Mouse (Mus musculus) embryonic facial prominence, embryonic 13.5 days (tissue): ENCODE results near the gene Ghr. TPM values are rescaled to one million over a fixed set of nuclear protein-coding genes. Genes with fewer than 3 reads are reported as not detected.

Experiments
- ATAC-seq: fragments of 200-750 bp; cut with Nextera tagmentation; 2 replicates; pipeline ENCODE4 v1.8.0; 2017; ENCODE audit warnings: low read depth; ENCODE audit not compliant: insufficient number of reproducible peaks, insufficient read depth, low FRiP score, low TSS enrichment
- H3K27ac ChIP-seq: fragments of 300-500 bp; sonication (generic); 2 replicates; pipeline ENCODE4 v1.5.1; 2015; ENCODE audit warnings: moderate library complexity, mild to moderate bottlenecking, inconsistent platforms
- H3K27me3 ChIP-seq: fragments of 300-500 bp; sonication (generic); 2 replicates; pipeline ENCODE4 v1.6.1; 2015; ENCODE audit warnings: mild to moderate bottlenecking, inconsistent platforms
- H3K36me3 ChIP-seq: fragments of 300-500 bp; sonication (generic); 2 replicates; pipeline ENCODE4 v1.6.1; 2015; ENCODE audit warnings: mild to moderate bottlenecking, inconsistent platforms
- H3K4me1 ChIP-seq: fragments of 300-500 bp; sonication (generic); 2 replicates; pipeline ENCODE4 v1.6.1; 2015; ENCODE audit warnings: inconsistent platforms
- H3K4me2 ChIP-seq: fragments of 300-500 bp; sonication (generic); 2 replicates; pipeline ENCODE4 v1.6.1; 2015; ENCODE audit warnings: moderate library complexity, mild to moderate bottlenecking, inconsistent platforms
- H3K4me3 ChIP-seq: fragments of 300-500 bp; sonication (generic); 2 replicates; pipeline ENCODE4 v1.5.1; 2015; ENCODE audit warnings: mild to moderate bottlenecking, inconsistent platforms
- H3K9ac ChIP-seq: fragments of 300-500 bp; sonication (generic); 2 replicates; pipeline ENCODE4 v1.6.1; 2015; ENCODE audit warnings: mild to moderate bottlenecking, inconsistent platforms
- H3K9me3 ChIP-seq: fragments of 300-500 bp; sonication (generic); 2 replicates; pipeline ENCODE4 v1.6.1; 2016; ENCODE audit warnings: inconsistent platforms
- WGBS: fragments of 180-500 bp; shearing (Covaris S2); methylation state at CpG from one replicate; pipeline ENCODE4 v1.1.7; 2015; ENCODE audit warnings: mixed read lengths; 5-methylcytosine and 5-hydroxymethylcytosine counted together
- polyA plus RNA-seq: library from polyadenylated mRNA; unstranded; fragments of >200 nt; fragmentation: Nextera tagmentation; extraction: Ambion mirVana; gene quantifications from 2 replicates; pipeline ENCODE4 v1.2.1, GENCODE M21; 2015

The Ghr gene
- polyA plus RNA-seq, 1 experiment from 2014 or later = 49.1 TPM

DNA sequence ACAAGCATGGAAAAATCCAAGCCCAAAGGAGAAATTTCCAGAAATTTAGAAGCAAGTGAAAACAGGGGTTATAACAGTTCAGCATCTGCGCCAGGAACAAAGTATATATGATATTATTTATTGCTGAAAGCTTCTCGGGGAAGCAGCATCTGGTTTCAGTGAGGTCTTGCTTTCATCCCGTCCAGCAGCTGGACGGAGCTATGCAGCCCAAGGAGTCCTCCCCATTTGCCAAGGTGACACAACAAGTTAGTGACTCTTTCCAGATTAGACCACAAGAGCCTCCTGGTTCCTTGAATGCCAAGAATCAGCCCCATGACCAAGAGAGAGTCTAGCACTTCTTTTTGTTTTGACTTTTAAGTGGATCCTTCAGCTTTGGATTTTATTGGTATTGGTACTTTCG is 96.6 kb downstream of the Ghr start:
- Histone ChIP-seq H3K4me2 (no peak overlapping the region), H3K27me3 (no peaks in the 10 kb centered on the region), H3K27ac (no peak overlapping the region), H3K9ac (no peak overlapping the region), H3K9me3 (no peaks in the 10 kb centered on the region), H3K4me3 (no peak overlapping the region), H3K4me1 (no peaks in the 10 kb centered on the region), H3K36me3 (no peaks in the 10 kb centered on the region)
- WGBS = 59% methylated on average over 5 of the region's 5 CpGs
- ATAC-seq = no peak

DNA sequence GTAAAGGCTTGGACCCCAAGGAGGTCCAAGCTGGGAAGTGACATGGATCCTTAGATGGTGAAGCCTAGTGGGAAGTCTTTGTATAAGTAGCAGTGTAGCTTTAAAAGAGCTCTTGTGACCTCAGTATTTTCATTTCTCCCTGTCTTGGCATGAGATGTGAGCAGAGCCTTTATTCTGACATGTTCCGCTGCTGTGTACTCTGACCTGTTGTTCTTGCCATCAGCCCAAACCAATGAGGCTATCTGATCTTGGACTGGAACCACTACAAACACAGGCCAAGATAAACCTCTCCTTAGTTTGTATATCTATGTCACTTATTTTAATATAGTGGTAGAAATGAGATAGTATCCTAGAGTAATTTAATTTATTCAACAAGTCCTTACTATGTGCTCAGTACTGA is 97.9 kb downstream of the Ghr start:
- H3K27ac ChIP-seq = no peak overlapping the region
- no peak overlapping the region for H3K9ac ChIP-seq
- H3K4me1 ChIP-seq = no peaks in the 10 kb centered on the region
- no peaks in the 10 kb centered on the region for H3K36me3 ChIP-seq
- H3K9me3 ChIP-seq = no peaks in the 10 kb centered on the region
- WGBS = 97% methylated on average over 1 of the region's 1 CpGs
- H3K4me3 ChIP-seq = no peak overlapping the region
- ATAC-seq = no peak
- no peak overlapping the region for H3K4me2 ChIP-seq
- no peaks in the 10 kb centered on the region for H3K27me3 ChIP-seq

DNA sequence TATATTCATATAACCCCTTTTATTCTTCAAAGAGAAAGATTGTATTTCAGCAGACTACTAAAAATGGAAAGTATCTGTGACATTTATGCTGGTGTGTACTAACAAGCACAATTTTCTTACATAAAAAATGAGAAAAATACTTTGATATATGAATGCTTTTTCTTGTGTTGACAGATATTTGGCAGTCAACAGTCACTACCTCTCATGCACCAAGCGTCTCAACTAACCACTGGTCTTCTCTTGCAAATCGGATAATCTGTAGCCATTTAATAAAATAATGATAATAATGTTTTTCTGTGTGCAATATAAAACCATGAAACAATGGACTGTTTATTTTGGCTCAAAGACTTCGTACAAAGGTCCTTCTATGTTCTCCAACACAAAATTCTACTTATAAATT is 99.8 kb downstream of the Ghr start:
- H3K36me3 ChIP-seq = no peaks in the 10 kb centered on the region
- WGBS = 64% methylated on average over 3 of the region's 3 CpGs
- no peak overlapping the region for H3K4me3 ChIP-seq
- no peak for ATAC-seq
- no peaks in the 10 kb centered on the region for H3K27me3 ChIP-seq
- no peak overlapping the region for H3K9ac ChIP-seq
- H3K4me2 ChIP-seq = no peak overlapping the region
- H3K9me3 ChIP-seq = no peaks in the 10 kb centered on the region
- no peak overlapping the region for H3K27ac ChIP-seq
- no peaks in the 10 kb centered on the region for H3K4me1 ChIP-seq

DNA sequence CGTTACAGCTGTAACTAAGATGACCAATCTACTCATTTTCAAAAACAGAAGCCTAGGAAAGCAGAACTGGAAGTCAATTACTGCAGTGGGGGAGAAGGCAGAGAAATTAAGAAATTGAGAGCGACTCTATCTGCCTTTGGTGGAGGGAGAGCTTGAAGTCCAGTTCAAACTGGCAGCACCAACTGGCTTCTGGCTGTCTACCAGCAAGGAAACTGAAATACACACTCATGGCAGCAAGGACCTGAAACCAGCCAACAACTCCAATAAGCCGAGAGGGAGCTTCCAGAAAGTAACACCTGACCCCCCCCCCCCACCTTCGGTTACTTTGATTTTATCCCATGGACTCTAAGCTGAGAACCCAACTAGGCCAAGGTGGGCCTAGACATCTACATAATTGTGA is 114.1 kb downstream of the Ghr start:
- no peak overlapping the region for H3K4me3 ChIP-seq
- no peak overlapping the region for H3K27ac ChIP-seq
- H3K27me3 ChIP-seq = no peaks in the 10 kb centered on the region
- no peaks in the 10 kb centered on the region for H3K4me1 ChIP-seq
- H3K9me3 ChIP-seq = no peaks in the 10 kb centered on the region
- ATAC-seq = no peak
- 82% methylated on average over 4 of the region's 4 CpGs for WGBS
- no peaks in the 10 kb centered on the region for H3K36me3 ChIP-seq
- no peak overlapping the region for H3K4me2 ChIP-seq
- no peak overlapping the region for H3K9ac ChIP-seq

DNA sequence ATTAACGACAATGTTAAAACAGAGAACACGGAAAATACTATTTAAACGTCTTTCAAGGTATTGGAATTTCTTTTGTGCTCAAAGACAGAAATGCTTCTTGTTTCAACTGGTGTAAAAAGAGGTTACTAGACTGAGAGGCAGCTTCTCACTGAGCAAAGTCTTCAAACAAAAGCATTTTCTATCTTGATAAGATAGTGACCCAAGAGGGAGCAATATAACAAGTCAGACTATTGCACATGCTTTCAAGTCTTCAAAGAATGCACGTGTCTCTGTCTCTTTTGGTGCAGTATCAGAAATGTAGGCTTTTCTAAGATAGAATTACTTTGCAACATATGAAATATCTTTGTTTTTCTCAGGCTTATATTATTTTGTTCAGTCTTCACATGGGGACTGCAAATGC is 116.7 kb downstream of the Ghr start:
- no peaks in the 10 kb centered on the region for H3K9me3 ChIP-seq

DNA sequence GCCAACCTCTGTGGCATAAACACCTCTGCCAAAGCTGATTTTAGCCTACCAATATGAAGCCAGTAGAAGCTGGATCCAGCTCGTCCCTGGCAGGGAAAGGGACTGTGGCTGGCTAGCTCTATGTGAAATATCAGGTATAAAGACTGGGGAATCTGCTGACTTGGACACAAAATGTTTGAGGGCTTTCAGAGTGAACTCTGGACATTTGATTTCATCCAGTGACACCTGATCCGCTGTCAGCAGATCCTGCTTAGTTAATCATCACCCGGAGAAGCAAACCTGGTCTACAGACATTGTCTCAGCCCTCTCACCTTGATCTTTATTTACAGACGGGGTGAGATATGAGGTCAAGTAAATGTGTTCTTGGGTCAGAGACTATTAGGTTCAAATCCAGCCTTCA is 118.5 kb downstream of the Ghr start:
- WGBS = 70% methylated on average over 4 of the region's 4 CpGs
- Histone ChIP-seq H3K4me1 (no peaks in the 10 kb centered on the region), H3K9me3 (no peaks in the 10 kb centered on the region), H3K36me3 (no peaks in the 10 kb centered on the region), H3K9ac (no peak overlapping the region), H3K4me2 (no peak overlapping the region), H3K27me3 (no peaks in the 10 kb centered on the region), H3K4me3 (no peak overlapping the region), H3K27ac (no peak overlapping the region)
- no peak for ATAC-seq

More for the DNA sequence above, 116.7 kb downstream of the Ghr start:
- no peaks in the 10 kb centered on the region for H3K4me1 ChIP-seq
- no peaks in the 10 kb centered on the region for H3K27me3 ChIP-seq
- H3K27ac ChIP-seq = no peak overlapping the region
- H3K9ac ChIP-seq = no peak overlapping the region
- no peak for ATAC-seq
- no peak overlapping the region for H3K4me2 ChIP-seq
- no peak overlapping the region for H3K4me3 ChIP-seq
- no peaks in the 10 kb centered on the region for H3K36me3 ChIP-seq
- WGBS = 86% methylated on average over 4 of the region's 4 CpGs

DNA sequence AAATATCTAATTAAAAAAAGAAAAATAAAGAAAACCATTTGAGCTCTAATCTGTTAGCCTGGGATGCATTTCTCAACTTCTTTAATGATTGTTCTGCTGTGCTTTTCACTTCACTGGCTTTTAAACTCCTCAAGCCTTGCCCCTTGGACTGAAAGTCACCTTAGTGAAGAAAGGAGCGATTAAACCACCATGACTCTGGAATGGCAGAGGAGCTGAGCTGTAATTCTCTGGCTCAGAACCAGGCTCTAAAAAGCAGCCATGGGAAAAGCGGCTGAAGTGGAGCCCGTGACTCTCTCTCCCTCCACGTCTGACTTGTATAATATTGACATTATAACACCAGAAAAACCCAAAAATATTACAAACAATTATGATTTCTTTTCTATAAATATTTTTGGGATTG is 126.7 kb downstream of the Ghr start:
- no peak overlapping the region for H3K4me3 ChIP-seq
- no peak overlapping the region for H3K27ac ChIP-seq
- no peaks in the 10 kb centered on the region for H3K36me3 ChIP-seq
- no peaks in the 10 kb centered on the region for H3K27me3 ChIP-seq
- no peak overlapping the region for H3K4me2 ChIP-seq
- H3K4me1 ChIP-seq = no peaks in the 10 kb centered on the region
- H3K9me3 ChIP-seq = no peaks in the 10 kb centered on the region
- no peak overlapping the region for H3K9ac ChIP-seq
- WGBS = 76% methylated on average over 4 of the region's 4 CpGs
- ATAC-seq = no peak

DNA sequence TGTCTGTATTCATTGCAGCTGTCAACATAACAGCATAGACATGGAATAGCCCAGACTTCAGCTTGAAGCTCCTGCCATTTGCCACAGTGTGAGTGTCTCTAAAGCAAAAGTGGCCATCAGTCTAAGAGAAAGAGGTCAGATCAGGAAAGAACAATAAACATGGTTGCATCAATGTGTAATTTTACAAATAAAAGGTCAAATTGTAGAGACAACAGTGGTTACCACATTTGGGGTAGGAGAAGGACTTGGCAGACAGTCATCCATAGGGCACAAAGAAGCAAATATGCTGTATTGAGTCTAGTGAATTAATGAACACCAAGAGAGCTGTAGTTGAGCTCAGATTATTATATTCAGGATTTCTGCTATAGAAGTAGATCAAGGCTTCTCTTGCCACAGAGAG is 127.7 kb downstream of the Ghr start:
- H3K9ac ChIP-seq = no peak overlapping the region
- no peaks in the 10 kb centered on the region for H3K4me1 ChIP-seq
- H3K9me3 ChIP-seq = no peaks in the 10 kb centered on the region
- no peak overlapping the region for H3K4me3 ChIP-seq
- no peaks in the 10 kb centered on the region for H3K27me3 ChIP-seq
- H3K4me2 ChIP-seq = no peak overlapping the region
- H3K36me3 ChIP-seq = no peaks in the 10 kb centered on the region
- no peak for ATAC-seq
- H3K27ac ChIP-seq = no peak overlapping the region

DNA sequence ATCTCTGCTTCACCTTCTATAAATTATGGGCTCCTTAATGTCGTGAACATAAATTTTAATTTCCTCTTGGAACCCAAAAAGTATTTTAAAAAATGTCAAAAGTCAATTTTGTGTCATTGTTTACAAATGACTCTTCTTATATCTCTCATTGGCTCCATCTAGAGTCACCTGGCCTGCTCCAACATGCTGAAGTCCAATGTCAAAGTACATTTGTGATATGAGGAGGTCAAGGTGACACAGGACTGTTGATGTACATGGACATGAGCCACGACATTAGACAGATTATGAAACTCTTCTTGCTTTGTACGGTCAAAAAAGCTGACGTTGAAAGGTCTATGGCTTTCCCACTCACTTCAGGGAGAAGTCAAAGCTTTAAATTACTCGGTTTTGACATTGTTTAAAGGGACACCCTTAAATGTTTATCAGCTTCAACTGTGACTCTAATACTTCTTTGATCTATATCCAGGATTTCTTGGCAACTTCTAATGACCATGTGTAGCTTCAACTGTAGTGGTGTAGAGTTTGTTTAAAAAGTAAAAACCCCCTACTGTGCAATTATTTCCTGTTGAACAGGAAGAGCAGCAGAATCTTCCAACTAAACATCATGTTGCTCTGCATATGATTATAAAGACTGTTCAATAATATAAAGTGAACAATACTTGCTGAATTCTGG is 131.1 kb downstream of the Ghr start:
- 74% methylated on average over 5 of the region's 5 CpGs for WGBS
- H3K27ac ChIP-seq = no peak overlapping the region

DNA sequence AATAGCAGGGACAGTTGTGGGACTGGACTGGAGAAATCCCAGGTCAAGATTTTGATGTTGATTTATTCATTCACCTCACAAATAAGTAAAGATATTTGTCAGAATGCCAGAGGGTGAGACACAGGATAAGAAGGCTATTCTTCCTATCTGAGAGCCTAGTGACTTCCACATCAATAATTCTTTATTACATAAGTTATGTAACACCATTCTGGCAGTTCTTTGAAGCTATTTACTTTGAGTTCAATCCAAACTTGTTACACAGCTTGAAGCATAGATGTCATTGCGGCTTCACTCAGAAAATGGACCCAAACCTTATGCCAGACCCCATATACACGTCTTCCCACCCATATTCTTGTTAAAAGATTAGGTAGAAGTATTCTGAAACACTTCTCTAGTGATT is 133.7 kb downstream of the Ghr start:
- Histone ChIP-seq H3K4me3 (no peak overlapping the region), H3K36me3 (no peaks in the 10 kb centered on the region), H3K27me3 (no peaks in the 10 kb centered on the region), H3K9ac (no peak overlapping the region), H3K27ac (no peak overlapping the region), H3K4me2 (no peak overlapping the region), H3K9me3 (no peaks in the 10 kb centered on the region), H3K4me1 (no peaks in the 10 kb centered on the region; the same call in 1 of the 2 replicates)
- WGBS = 68% methylated on average over 2 of the region's 2 CpGs
- no peak for ATAC-seq

More for the DNA sequence above, 131.1 kb downstream of the Ghr start:
- Histone ChIP-seq H3K9me3 (no peaks in the 10 kb centered on the region), H3K4me3 (no peak overlapping the region), H3K9ac (no peak overlapping the region), H3K36me3 (no peaks in the 10 kb centered on the region), H3K4me2 (no peak overlapping the region), H3K27me3 (no peaks in the 10 kb centered on the region), H3K4me1 (no peaks in the 10 kb centered on the region)
- ATAC-seq = no peak

DNA sequence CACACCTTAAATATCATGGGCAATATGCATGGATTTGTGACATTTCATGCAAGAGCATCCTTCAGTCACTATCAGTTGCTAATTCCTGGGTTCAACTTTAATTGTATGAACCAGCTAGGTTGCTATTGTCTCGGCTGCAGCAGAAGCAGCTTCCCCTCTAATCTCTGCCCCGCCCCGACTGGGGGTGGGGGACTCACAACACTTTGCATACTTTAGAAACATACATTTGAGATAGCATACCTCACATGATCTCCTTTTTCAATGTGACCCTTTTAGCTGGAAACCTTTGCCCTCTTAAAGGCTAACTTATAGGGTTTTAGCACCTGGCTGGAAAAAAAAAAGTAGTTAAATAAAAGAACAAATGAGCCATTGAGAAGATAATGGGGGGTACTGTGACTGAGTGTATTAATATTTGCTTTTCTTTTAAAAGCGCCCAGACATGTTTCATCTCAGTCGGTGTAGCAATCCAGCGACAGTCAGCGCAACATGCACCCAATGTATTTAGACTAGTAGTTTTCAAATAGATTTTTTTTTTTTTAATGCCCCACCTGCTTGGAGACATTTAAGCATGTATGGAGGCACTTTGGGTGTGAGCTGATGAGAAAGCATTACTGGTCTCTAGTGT is 137.9 kb downstream of the Ghr start:
- no peak overlapping the region for H3K4me2 ChIP-seq
- H3K36me3 ChIP-seq = no peaks in the 10 kb centered on the region
- no peak overlapping the region for H3K27ac ChIP-seq
- no peak overlapping the region for H3K4me3 ChIP-seq
- H3K9me3 ChIP-seq = no peaks in the 10 kb centered on the region
- no peak overlapping the region for H3K9ac ChIP-seq
- no peaks in the 10 kb centered on the region for H3K27me3 ChIP-seq
- WGBS = 71% methylated on average over 7 of the region's 7 CpGs
- H3K4me1 ChIP-seq = no peaks in the 10 kb centered on the region; the same call in 1 of the 2 replicates
- no peak for ATAC-seq

DNA sequence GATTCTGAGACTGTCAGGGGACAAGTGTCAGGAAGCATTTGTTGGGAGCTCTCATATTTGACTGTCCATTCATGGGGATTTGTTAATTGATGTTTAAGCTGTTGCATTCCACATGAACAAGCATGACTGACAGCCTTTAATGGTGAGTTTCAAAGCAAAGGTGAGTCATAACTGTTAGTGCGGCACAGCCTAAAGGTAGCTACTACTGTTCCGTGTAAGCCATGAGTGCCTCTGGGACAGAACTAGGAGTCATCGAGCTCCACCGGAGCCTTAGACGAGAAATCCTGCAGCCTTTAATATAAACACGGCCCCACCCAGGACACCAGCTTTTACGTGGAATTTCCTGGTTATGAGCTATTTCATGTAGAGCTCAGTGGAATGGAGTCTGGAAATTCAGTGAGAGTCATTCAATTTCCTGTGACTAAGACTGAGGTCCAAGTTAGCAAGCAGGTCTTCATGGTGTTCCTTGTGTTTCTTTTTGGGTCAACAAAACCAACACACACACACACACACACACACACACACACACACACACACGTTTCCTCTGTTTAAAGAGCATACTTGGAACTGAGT is 138.8 kb downstream of the Ghr start:
- no peaks in the 10 kb centered on the region for H3K9me3 ChIP-seq
- H3K4me2 ChIP-seq = no peak overlapping the region
- no peaks in the 10 kb centered on the region; the same call in 1 of the 2 replicates for H3K4me1 ChIP-seq
- no peak overlapping the region for H3K4me3 ChIP-seq
- ATAC-seq = no peak
- H3K27me3 ChIP-seq = no peaks in the 10 kb centered on the region
- WGBS = 68% methylated on average over 8 of the region's 8 CpGs
- H3K36me3 ChIP-seq = no peaks in the 10 kb centered on the region
- no peak overlapping the region for H3K27ac ChIP-seq
- H3K9ac ChIP-seq = no peak overlapping the region
